Mouse (Mus musculus) urinary bladder, adult 2 months (tissue): ENCODE results near the gene Cd320. TPM values are rescaled to one million over a fixed set of nuclear protein-coding genes. Genes with fewer than 3 reads are reported as not detected.
"Not testable (repeated sequence)": the region's sequence is repeated elsewhere in the genome, so short reads cannot be mapped to it uniquely, and the experiment has no call there.

Experiments used
- DNase-seq: peaks from one replicate; pipeline ENCODE4 v3.0.0; 2022; ENCODE audit warnings: low spot score
- polyA plus RNA-seq: library from polyadenylated mRNA; depleted of rRNA; stranded (reverse); fragments of >200 nt; gene quantifications from 2 replicates; pipeline ENCODE4 v1.2.3, GENCODE M21; 2012; rRNA removed

Gene Cd320
- polyA plus RNA-seq, 1 experiment, result 21.5 TPM

GRCm38 (mm10) chr17:33898193-33898592 is 55.3 kb downstream of the Cd320 start:
- DNase-seq, result not testable (repeated sequence)

Other genes with a start within 250 kb of the Cd320 start
- gene Zfp414, start 214.0 kb upstream of the Cd320 start, polyA plus RNA-seq, result 53.8 and 58.6 TPM in 2 replicates
- gene Pram1, start 205.0 kb upstream of the Cd320 start, polyA plus RNA-seq, result 1.4 and 1.8 TPM in 2 replicates
- gene Hnrnpm, start 156.2 kb upstream of the Cd320 start, polyA plus RNA-seq, result 107 and 131 TPM in 2 replicates
- gene March2, start 124.4 kb upstream of the Cd320 start, polyA plus RNA-seq, result 106 and 118 TPM in 2 replicates
- 238 and 246 TPM in 2 replicates for gene Rab11b, start 82.6 kb upstream of the Cd320 start, polyA plus RNA-seq
- gene Angptl4, start 61.3 kb upstream of the Cd320 start, polyA plus RNA-seq, result 7.7 and 11.3 TPM in 2 replicates
- gene Kank3, start 32.6 kb upstream of the Cd320 start, polyA plus RNA-seq, result 65.6 and 79.0 TPM in 2 replicates
- gene Rps28, start 18.5 kb upstream of the Cd320 start, polyA plus RNA-seq, result 1,557 and 1,878 TPM in 2 replicates
- 307 and 382 TPM in 2 replicates for gene Ndufa7, start 18.5 kb upstream of the Cd320 start, polyA plus RNA-seq
- gene Gm7029, start 30.7 kb downstream of the Cd320 start, polyA plus RNA-seq, result not detected in 2 replicates
- 2.2 and 3.3 TPM in 2 replicates for gene Kifc1, start 47.6 kb downstream of the Cd320 start, polyA plus RNA-seq
- gene Platr17, start 62.0 kb downstream of the Cd320 start, polyA plus RNA-seq, result 0.14 and 0.15 TPM in 2 replicates
- gene Daxx, start 66.3 kb downstream of the Cd320 start, polyA plus RNA-seq, result 28.1 and 31.0 TPM in 2 replicates
- 84.7 and 122 TPM in 2 replicates for gene Tapbp, start 72.8 kb downstream of the Cd320 start, polyA plus RNA-seq
- 20.1 and 23.1 TPM in 2 replicates for gene Zbtb22, start 72.8 kb downstream of the Cd320 start, polyA plus RNA-seq
- gene Rgl2, start 86.5 kb downstream of the Cd320 start, polyA plus RNA-seq, result 132 and 164 TPM in 2 replicates
- 86.5 and 87.2 TPM in 2 replicates for gene Pfdn6, start 97.3 kb downstream of the Cd320 start, polyA plus RNA-seq
- gene Wdr46, start 97.6 kb downstream of the Cd320 start, polyA plus RNA-seq, result 15.8 and 17.2 TPM in 2 replicates
- 7.7 TPM in 2 replicates for gene B3galt4, start 108.4 kb downstream of the Cd320 start, polyA plus RNA-seq
- 39.3 and 39.7 TPM in 2 replicates for gene Vps52, start 112.7 kb downstream of the Cd320 start, polyA plus RNA-seq
- gene Rps18, start 112.9 kb downstream of the Cd320 start, polyA plus RNA-seq, result 1,060 and 1,160 TPM in 2 replicates
- gene H2-K1, start 157.3 kb downstream of the Cd320 start, polyA plus RNA-seq, result 987 and 1,071 TPM in 2 replicates
- 46.1 and 76.8 TPM in 2 replicates for gene Ring1, start 181.6 kb downstream of the Cd320 start, polyA plus RNA-seq
- gene H2-Ke6, start 185.0 kb downstream of the Cd320 start, polyA plus RNA-seq, result 86.6 and 112 TPM in 2 replicates
- gene Slc39a7, start 188.6 kb downstream of the Cd320 start, polyA plus RNA-seq, result 106 and 110 TPM in 2 replicates
- gene Rxrb, start 188.7 kb downstream of the Cd320 start, polyA plus RNA-seq, result 47.7 and 53.1 TPM in 2 replicates
- gene Col11a2, start 196.3 kb downstream of the Cd320 start, polyA plus RNA-seq, result 0.99 and 1.8 TPM in 2 replicates
- gene H2-Oa, start 249.2 kb downstream of the Cd320 start, polyA plus RNA-seq, result 1.7 and 2.1 TPM in 2 replicates